Mouse (Mus musculus): ENCODE measurements around the gene Nrp2.

- no peak for TF ChIP-seq CTCF (IDR thresholded peaks at IDR 0.05; ENCODE audit: low read depth, low read length)
- TF ChIP-seq POLR2A (IDR thresholded peaks at IDR 0.05; ENCODE audit: borderline replicate concordance, low read depth, low read length) = no peak
Measured at GRCm38 (mm10) chr1:62801842-62802241, 98.8 kb downstream of the Nrp2 start.

Data from bone marrow macrophage, adult 2 months (primary cell).